In the genomic region with DNA sequence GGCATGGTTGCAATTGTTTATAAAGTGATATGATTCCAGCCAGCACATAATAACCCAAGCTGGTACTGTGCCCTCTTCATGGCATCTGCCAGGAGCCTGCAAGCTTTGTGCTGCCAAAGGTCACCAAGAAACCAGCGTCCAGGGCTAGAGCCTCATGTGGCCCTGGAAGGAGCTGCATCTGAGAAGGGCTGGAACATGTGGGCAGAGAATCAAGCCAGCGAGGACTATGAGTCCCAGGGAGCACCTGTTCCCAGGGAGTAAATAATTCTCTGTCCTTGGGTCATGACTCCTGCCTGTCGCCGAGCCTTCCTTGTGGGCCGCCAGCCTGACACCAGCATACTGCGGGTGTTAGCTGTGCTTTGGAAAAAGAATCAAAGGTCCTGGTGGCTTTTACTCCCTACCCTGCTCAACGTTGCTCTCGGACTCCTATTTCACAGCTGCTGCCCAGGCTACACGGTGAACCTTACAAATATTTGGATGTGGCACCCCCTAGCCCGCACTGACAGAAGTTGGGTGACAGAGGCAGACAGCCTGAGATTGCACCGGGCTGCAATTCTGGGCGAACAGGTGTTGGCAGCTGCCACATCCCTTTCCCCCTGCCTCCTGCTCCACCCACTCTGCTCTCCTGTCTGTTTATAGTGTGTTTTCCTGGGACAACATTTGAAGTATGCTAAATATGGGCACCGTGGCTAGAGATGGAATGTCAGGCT, we compare ENCODE assay signal across 7 mouse cellular contexts.
DNase-seq lines count a peak whose midpoint lies in the region; ATAC-seq lines count a peak whose summit lies in the region.

No protein-coding gene starts in this region.

- DNase-seq in cerebellum, adult 11 months = peak; percentile 25
- DNase-seq in kidney, adult 9 months = peak; percentile 91
- peak; percentile 92 for DNase-seq in skeletal muscle tissue, adult 2 months (ENCODE audit: low read depth, low spot score)
- no peak for DNase-seq in embryo, embryonic 10 days (ENCODE audit: low spot score)

- H3K27me3 ChIP-seq in neural tube, embryonic 14.5 days (ENCODE audit: control insufficient read depth, insufficient read depth, low read length) = no peaks in the 10 kb centered on the region
- no peaks in the 10 kb centered on the region for H3K27me3 ChIP-seq in neural tube, embryonic 15.5 days (replicated peaks)

- 65% methylated on average over 13 of the region's 13 CpGs for WGBS in neural tube, embryonic 14.5 days
- WGBS in neural tube, embryonic 15.5 days = 62% methylated on average over 13 of the region's 13 CpGs

- ATAC-seq in neural tube, embryonic 14.5 days (ENCODE audit: low read depth) = 0 out of 2 replicates have a peak, but pooled peaks have one; percentile 33
- no peak for ATAC-seq in neural tube, embryonic 15.5 days (ENCODE audit: low FRiP score)
- no peak for ATAC-seq in megakaryocyte, adult 5-6 weeks (ENCODE audit: poor library complexity, severe bottlenecking)

- no peak overlapping the region for H3K4me2 ChIP-seq in neural tube, embryonic 14.5 days (ENCODE audit: low read depth, low read length)
- H3K4me2 ChIP-seq in neural tube, embryonic 15.5 days = no peak overlapping the region

- H3K9ac ChIP-seq in neural tube, embryonic 14.5 days (replicated peaks; ENCODE audit: low read depth, low read length) = no peak overlapping the region
- H3K9ac ChIP-seq in neural tube, embryonic 15.5 days (replicated peaks) = no peak overlapping the region

- H3K4me1 ChIP-seq in neural tube, embryonic 14.5 days (ENCODE audit: control insufficient read depth, insufficient read depth, low read length) = no peaks in the 10 kb centered on the region
- H3K4me1 ChIP-seq in neural tube, embryonic 15.5 days = no peaks in the 10 kb centered on the region

- no peak overlapping the region for H3K27ac ChIP-seq in neural tube, embryonic 14.5 days (ENCODE audit: low read depth, low read length)
- no peak overlapping the region for H3K27ac ChIP-seq in neural tube, embryonic 15.5 days (replicated peaks)

- H3K4me3 ChIP-seq in neural tube, embryonic 14.5 days (ENCODE audit: low read depth, low read length) = no peak overlapping the region
- no peak overlapping the region for H3K4me3 ChIP-seq in neural tube, embryonic 15.5 days (replicated peaks)

- no peaks in the 10 kb centered on the region for H3K36me3 ChIP-seq in neural tube, embryonic 14.5 days (ENCODE audit: control insufficient read depth, insufficient read depth, low read length)
- no peaks in the 10 kb centered on the region for H3K36me3 ChIP-seq in neural tube, embryonic 15.5 days

- H3K9me3 ChIP-seq in neural tube, embryonic 14.5 days (ENCODE audit: control insufficient read depth, low read length) = no peaks in the 10 kb centered on the region
- no peaks in the 10 kb centered on the region for H3K9me3 ChIP-seq in neural tube, embryonic 15.5 days (replicated peaks)
